Mouse (Mus musculus) brain, embryonic 14.5 days (tissue): ENCODE results near the gene Cfap221. TPM values are rescaled to one million over a fixed set of nuclear protein-coding genes. Genes with fewer than 3 reads are reported as not detected.
A peak's percentile ranks its signal among the peaks of the same experiment; 100 is the strongest.

Experiments used
- DNase-seq: peaks from one replicate; pipeline ENCODE4 v3.0.0-alpha.2; 2011; ENCODE audit warnings: low read depth
- CTCF ChIP-seq: fragments of 200-500 bp; IDR thresholded peaks from 2 replicates; pipeline ENCODE4 v1.5.1; 2012; ENCODE audit warnings: inconsistent platforms, mild to moderate bottlenecking, moderate library complexity, borderline replicate concordance; ENCODE audit not compliant: insufficient read depth, insufficient read length; ENCODE audit errors: extremely low read depth
- POLR2A ChIP-seq: fragments of 200-500 bp; IDR thresholded peaks from 2 replicates; pipeline ENCODE4 v1.6.1; 2012; ENCODE audit warnings: mild to moderate bottlenecking, inconsistent platforms, borderline replicate concordance; ENCODE audit not compliant: poor library complexity, insufficient read depth, insufficient read length, severe bottlenecking; ENCODE audit errors: extremely low read depth
- polyA plus RNA-seq: library from polyadenylated mRNA; depleted of rRNA; stranded (reverse); fragments of >200 nt; gene quantifications from 2 replicates; pipeline ENCODE4 v1.2.3, GENCODE M21; 2012; rRNA removed

Gene Cfap221
- polyA plus RNA-seq, 1 experiment: 0.52 TPM

- no peak for TF ChIP-seq CTCF
- TF ChIP-seq POLR2A: no peak
- DNase-seq: no peak
Measured at GRCm38 (mm10) chr1:119892933-119893332, 104.1 kb downstream of the Cfap221 start.

- TF ChIP-seq POLR2A (no peak), CTCF (no peak)
- no peak for DNase-seq
Measured at GRCm38 (mm10) chr1:119891865-119892264, 105.2 kb downstream of the Cfap221 start.

GRCm38 (mm10) chr1:119891149-119891548 is 105.9 kb downstream of the Cfap221 start:
- DNase-seq: no peak
- TF ChIP-seq POLR2A: no peak
- TF ChIP-seq CTCF: no peak

- TF ChIP-seq POLR2A: no peak
- TF ChIP-seq CTCF: no peak
- no peak for DNase-seq
Measured at GRCm38 (mm10) chr1:119889347-119889746, 107.7 kb downstream of the Cfap221 start.

- TF ChIP-seq POLR2A (no peak), CTCF (no peak)
- no peak for DNase-seq
Measured at GRCm38 (mm10) chr1:119886320-119886719, 110.7 kb downstream of the Cfap221 start.

GRCm38 (mm10) chr1:119884272-119884671 is 112.8 kb downstream of the Cfap221 start:
- no peak for TF ChIP-seq CTCF
- TF ChIP-seq POLR2A: no peak
- peak; percentile 87 for DNase-seq

- DNase-seq: peak; percentile 92
- TF ChIP-seq CTCF: no peak
- no peak for TF ChIP-seq POLR2A
Measured at GRCm38 (mm10) chr1:119878909-119879308, 118.1 kb downstream of the Cfap221 start.

GRCm38 (mm10) chr1:119877469-119877868 is 119.6 kb downstream of the Cfap221 start:
- TF ChIP-seq POLR2A (no peak), CTCF (no peak)
- DNase-seq: no peak

Other genes starting within 250 kb of the Cfap221 start
- 13.2 and 13.3 TPM in 2 replicates for gene Ptpn4, start 159.6 kb downstream of the Cfap221 start, polyA plus RNA-seq
- gene Tmem177, start 84.0 kb downstream of the Cfap221 start, polyA plus RNA-seq: 8.4 and 9.5 TPM in 2 replicates
- 1.2 and 1.7 TPM in 2 replicates for gene Sctr, start 9.7 kb upstream of the Cfap221 start, polyA plus RNA-seq
- gene Tmem37, start 76.8 kb upstream of the Cfap221 start, polyA plus RNA-seq: 5.0 and 5.4 TPM in 2 replicates
- 514 and 714 TPM in 2 replicates for gene Dbi, start 123.8 kb upstream of the Cfap221 start, polyA plus RNA-seq
- gene 3110009E18Rik, start 124.0 kb upstream of the Cfap221 start, polyA plus RNA-seq: 6.6 and 10.9 TPM in 2 replicates